Mouse (Mus musculus) liver, adult 2 months (tissue): ENCODE data around the gene Masp2.

Experiments used
- CTCF ChIP-seq: fragments of 200-500 bp; IDR thresholded peaks from 2 replicates; pipeline ENCODE4 v1.5.1; 2011; ENCODE audit warnings: low read depth, low read length, control low read depth
- POLR2A ChIP-seq: fragments of 200-500 bp; IDR thresholded peaks from 2 replicates; pipeline ENCODE4 v1.6.1; 2011; ENCODE audit warnings: low read length, control low read depth; ENCODE audit not compliant: insufficient read depth; ENCODE audit errors: extremely low read depth

DNA sequence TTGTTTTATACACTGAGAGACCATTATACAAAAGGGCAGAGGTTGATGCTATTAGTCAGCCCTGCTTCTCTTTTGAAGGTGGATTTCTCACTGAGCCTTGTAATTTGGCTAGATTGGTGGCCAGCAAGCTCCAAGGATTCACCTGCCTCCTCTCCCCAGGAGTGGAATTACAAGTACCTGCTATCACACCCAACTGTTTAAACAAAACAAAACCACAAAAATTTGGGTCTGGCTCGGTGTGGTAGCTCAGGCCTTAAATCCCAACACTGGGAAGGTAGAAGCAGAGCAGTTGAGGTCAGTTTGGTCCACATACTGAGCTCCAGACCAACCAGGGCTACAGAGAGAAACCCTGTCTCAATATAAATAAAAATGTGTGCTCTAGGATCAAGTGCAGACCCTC lies 17.5 kb downstream of the Masp2 start:
- TF ChIP-seq CTCF, result no peak
- no peak for TF ChIP-seq POLR2A
